Mouse (Mus musculus) kidney, postnatal 0 days (tissue): ENCODE measurements around the gene Phgdh. TPM values are rescaled to one million over a fixed set of nuclear protein-coding genes. Genes with fewer than 3 reads are reported as not detected.
A peak's percentile ranks its signal among the peaks of the same experiment; 100 is the strongest.

Experiments used
- ATAC-seq: fragments of 200-750 bp; cut with Nextera tagmentation; replicated peaks from 2 replicates; pipeline ENCODE4 v1.8.0; 2017; ENCODE audit warnings: low read depth, moderate number of reproducible peaks, moderate TSS enrichment, moderate library complexity; ENCODE audit not compliant: low FRiP score
- DNase-seq: peaks from one replicate; pipeline ENCODE4 v3.0.0-alpha.2; 2016; ENCODE audit warnings: low spot score
- H3K27ac ChIP-seq: fragments of 300-500 bp; sonication (generic); 2 replicates; pipeline ENCODE4 v1.5.1; 2014; ENCODE audit warnings: mild to moderate bottlenecking
- H3K27me3 ChIP-seq: fragments of 300-500 bp; sonication (generic); 2 replicates; pipeline ENCODE4 v1.6.1; 2014; ENCODE audit warnings: low read length, mixed read lengths; ENCODE audit not compliant: insufficient read depth
- H3K36me3 ChIP-seq: fragments of 300-500 bp; sonication (generic); 2 replicates; pipeline ENCODE4 v1.6.1; 2014; ENCODE audit warnings: low read length, mixed read lengths; ENCODE audit not compliant: insufficient read depth
- H3K4me1 ChIP-seq: fragments of 300-500 bp; sonication (generic); replicated peaks from 2 replicates; pipeline ENCODE4 v1.6.1; 2014; ENCODE audit warnings: antibody characterized with exemption, low read length, mixed read lengths; ENCODE audit not compliant: insufficient read depth
- H3K4me2 ChIP-seq: fragments of 300-500 bp; sonication (generic); 2 replicates; pipeline ENCODE4 v1.6.1; 2014; ENCODE audit warnings: mild to moderate bottlenecking, low read length, moderate library complexity, mixed read lengths
- H3K4me3 ChIP-seq: fragments of 300-500 bp; sonication (generic); replicated peaks from 2 replicates; pipeline ENCODE4 v1.5.1; 2014; ENCODE audit warnings: low read depth, low read length
- H3K9ac ChIP-seq: fragments of 300-500 bp; sonication (generic); 2 replicates; pipeline ENCODE4 v1.6.1; 2014; ENCODE audit warnings: low read depth, low read length
- H3K9me3 ChIP-seq: fragments of 300-500 bp; sonication (generic); replicated peaks from 2 replicates; pipeline ENCODE4 v1.6.1; 2016; ENCODE audit warnings: low read length, inconsistent platforms, mixed read lengths
- CTCF ChIP-seq: IDR thresholded peaks from 2 replicates; pipeline ENCODE4 v1.5.1; 2016; ENCODE audit warnings: antibody characterized with exemption, low read depth, mild to moderate bottlenecking, moderate library complexity
- WGBS: fragments of 180-500 bp; shearing (Covaris S2); extraction: QIAGEN DNeasy Blood & Tissue Kit; methylation state at CpG from one replicate; pipeline ENCODE4 v1.1.7; 2014; 5-methylcytosine and 5-hydroxymethylcytosine counted together
- polyA plus RNA-seq: library from polyadenylated mRNA; unstranded; fragments of >200 nt; fragmentation: Nextera tagmentation; extraction: Ambion mirVana; gene quantifications from 2 replicates; pipeline ENCODE4 v1.2.1, GENCODE M21; 2015

Gene Phgdh
- polyA plus RNA-seq, 1 experiment from 2014 or later: 312 TPM

- Histone ChIP-seq H3K4me1 (no peaks in the 10 kb centered on the region), H3K27ac (no peak overlapping the region), H3K36me3 (no peaks in the 10 kb centered on the region), H3K4me2 (no peak overlapping the region), H3K4me3 (no peak overlapping the region), H3K9me3 (0 out of 2 replicates have a peak, but pooled peaks cover 3% of the 10 kb centered on the region), H3K9ac (no peak overlapping the region), H3K27me3 (no peaks in the 10 kb centered on the region)
- ATAC-seq (no peak), DNase-seq (no peak)
- no peak for TF ChIP-seq CTCF
- 94% methylated on average over 9 of the region's 9 CpGs for WGBS
Measured at GRCm38 (mm10) chr3:98291044-98291443, 48.7 kb downstream of the Phgdh start.

GRCm38 (mm10) chr3:98283205-98283604 lies 56.6 kb downstream of the Phgdh start:
- WGBS: 92% methylated on average over 5 of the region's 5 CpGs
- H3K27me3 ChIP-seq: no peaks in the 10 kb centered on the region
- no peak for TF ChIP-seq CTCF
- no peak overlapping the region for H3K9ac ChIP-seq
- H3K4me2 ChIP-seq: no peak overlapping the region
- H3K4me1 ChIP-seq: peaks cover 12% of the 10 kb centered on the region
- ATAC-seq: no peak
- H3K36me3 ChIP-seq: no peaks in the 10 kb centered on the region
- no peak overlapping the region for H3K27ac ChIP-seq
- H3K4me3 ChIP-seq: no peak overlapping the region
- DNase-seq: no peak
- H3K9me3 ChIP-seq: no peaks in the 10 kb centered on the region

- Histone ChIP-seq H3K27me3 (no peaks in the 10 kb centered on the region), H3K36me3 (no peaks in the 10 kb centered on the region), H3K9ac (no peak overlapping the region), H3K4me2 (no peak overlapping the region), H3K4me1 (peaks cover 12% of the 10 kb centered on the region), H3K27ac (no peak overlapping the region), H3K9me3 (no peaks in the 10 kb centered on the region), H3K4me3 (no peak overlapping the region)
- ATAC-seq: no peak
- 92% methylated on average over 8 of the region's 8 CpGs for WGBS
- TF ChIP-seq CTCF: no peak
- DNase-seq: no peak
Measured at GRCm38 (mm10) chr3:98282422-98282821, 57.4 kb downstream of the Phgdh start.

GRCm38 (mm10) chr3:98280933-98281678 lies 58.7 kb downstream of the Phgdh start:
- peak overlapping the region; percentile 31; the same call in 1 of the 2 replicates for H3K27ac ChIP-seq
- 30% methylated on average over 12 of the region's 12 CpGs for WGBS
- H3K4me1 ChIP-seq: peaks cover 12% of the 10 kb centered on the region
- ATAC-seq (no peak; the same call in 1 of the 2 replicates), DNase-seq (peak; percentile 89)
- TF ChIP-seq CTCF: peak; percentile 94
- H3K9ac ChIP-seq: no peak overlapping the region
- no peaks in the 10 kb centered on the region for H3K36me3 ChIP-seq
- H3K9me3 ChIP-seq: no peaks in the 10 kb centered on the region
- H3K4me3 ChIP-seq: peak overlapping the region; percentile 13; the same call in 1 of the 2 replicates
- H3K27me3 ChIP-seq: no peaks in the 10 kb centered on the region
- peak overlapping the region; percentile 34; the same call in 1 of the 2 replicates for H3K4me2 ChIP-seq

- Histone ChIP-seq H3K4me1 (peaks cover 12% of the 10 kb centered on the region), H3K4me2 (peak within 1 kb of the TSS; percentile 34; the same call in 1 of the 2 replicates), H3K9ac (no peak within 1 kb of the TSS), H3K9me3 (no peaks in the 10 kb centered on the region), H3K36me3 (no peaks in the 10 kb centered on the region), H3K4me3 (peak within 1 kb of the TSS; percentile 13; the same call in 1 of the 2 replicates), H3K27ac (peak within 1 kb of the TSS; percentile 58; the same call in 1 of the 2 replicates), H3K27me3 (no peaks in the 10 kb centered on the region)
- DNase-seq (peak; percentile 41), ATAC-seq (peak; percentile 64; the same call in 1 of the 2 replicates)
- no peak for TF ChIP-seq CTCF
- 58% methylated on average over 14 of the region's 14 CpGs for WGBS
Measured at GRCm38 (mm10) chr3:98280204-98280932, 59.4 kb downstream of the Phgdh start, which contains the start of gene Hmgcs2. TSS of gene Hmgcs2 (plus strand) at chr3:98280435.

- Histone ChIP-seq H3K36me3 (no peaks in the 10 kb centered on the region), H3K27ac (no peak overlapping the region), H3K9ac (no peak overlapping the region), H3K27me3 (no peaks in the 10 kb centered on the region), H3K4me2 (no peak overlapping the region), H3K4me1 (peaks cover 12% of the 10 kb centered on the region), H3K4me3 (no peak overlapping the region), H3K9me3 (no peaks in the 10 kb centered on the region)
- WGBS: 46% methylated on average over 4 of the region's 4 CpGs
- no peak for TF ChIP-seq CTCF
- no peak for ATAC-seq
- DNase-seq: no peak
Measured at GRCm38 (mm10) chr3:98279682-98280081, 60.1 kb downstream of the Phgdh start.
